Mouse (Mus musculus) stomach, postnatal 0 days (tissue): ENCODE measurements at regions not wholly inside any gene's neighbourhood (a gene's known extent, or its start where the extent isn't known, plus 50 kb on each side); places are given as distances from the start of the nearest gene placed in this dataset.

Source experiments
- CTCF ChIP-seq: IDR thresholded peaks from 2 replicates; pipeline ENCODE4 v1.5.1; 2016; ENCODE audit warnings: antibody characterized with exemption, low read depth, mild to moderate bottlenecking, moderate library complexity
- EP300 ChIP-seq: optimal IDR thresholded peaks from 2 replicates; pipeline ENCODE3; 2016; ENCODE audit warnings: antibody characterized with exemption

- TF ChIP-seq CTCF (no peak), EP300 (no peak)
Observed at GRCm38 (mm10) chr6:117489161-117489560, 320.8 kb downstream of the Cxcl12 start.
